Mouse (Mus musculus) ES-E14 (cell line): ENCODE measurements around the gene Pigu.

Source experiments
- ZC3H11A ChIP-seq: IDR thresholded peaks from 2 replicates; pipeline ENCODE4 v1.6.1; 2012; ENCODE audit warnings: low read depth, mild to moderate bottlenecking, inconsistent platforms, low read length, borderline replicate concordance
- ZNF384 ChIP-seq: IDR thresholded peaks from 2 replicates; pipeline ENCODE4 v1.6.1; 2012; ENCODE audit warnings: low read depth, low read length, inconsistent platforms

DNA sequence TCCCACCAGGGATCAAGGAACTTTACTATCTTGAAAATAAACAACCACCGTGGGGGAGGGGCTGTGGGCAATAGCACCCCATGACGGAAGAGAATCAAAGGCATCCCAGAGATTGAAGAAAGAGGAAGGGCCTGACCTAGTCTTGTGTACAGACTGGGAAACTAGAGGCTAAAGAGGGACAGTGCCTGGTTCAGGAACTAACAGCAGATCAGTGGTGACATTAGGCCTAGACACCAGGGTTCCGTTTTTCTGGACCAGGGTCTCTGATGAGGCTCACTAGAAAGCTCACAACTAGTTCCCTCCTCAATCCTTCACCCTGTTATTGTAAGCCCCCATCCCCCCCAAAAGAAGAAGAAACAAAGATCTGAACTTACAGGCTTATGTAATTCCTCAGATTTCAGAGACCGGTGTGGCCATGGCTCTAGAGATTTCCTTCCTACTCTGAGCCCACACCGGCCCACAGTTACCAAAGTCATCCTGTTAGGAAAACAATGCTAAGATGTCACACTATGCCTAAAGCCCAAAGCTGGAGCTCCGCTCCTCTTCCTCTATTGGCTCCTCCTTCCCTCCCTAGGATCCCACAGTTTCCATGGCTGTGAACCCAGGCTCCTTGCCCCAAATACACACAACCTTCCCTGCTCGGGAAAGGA is 10.5 kb upstream of the Pigu start:
- no peak for TF ChIP-seq ZC3H11A
- TF ChIP-seq ZNF384: no peak
